8 mouse cellular contexts compared by ENCODE assay signal in the genomic region with DNA sequence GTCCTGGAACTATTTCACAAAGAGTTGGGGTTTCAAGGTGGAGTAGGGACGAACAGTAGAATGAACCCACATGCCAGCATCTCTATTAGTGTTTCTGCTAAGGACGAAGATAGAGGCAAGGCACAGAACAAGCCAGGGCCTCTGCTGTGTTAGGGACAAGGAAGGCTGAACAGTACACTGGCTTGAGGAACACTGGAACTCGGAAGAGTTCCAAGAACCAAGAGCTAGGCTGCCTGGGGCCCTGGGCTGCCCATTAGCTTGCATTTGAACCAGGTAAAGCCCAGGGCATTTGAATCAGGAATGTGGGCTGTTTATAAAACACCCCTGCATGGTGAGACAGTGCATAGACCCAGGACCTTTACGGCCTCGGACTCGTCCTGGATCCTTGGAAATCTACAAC. TPM values are rescaled to one million over a fixed set of nuclear protein-coding genes. Genes with fewer than 3 reads are reported as not detected.
A peak's percentile ranks its signal among the peaks of the same experiment; 100 is the strongest.
DNase-seq lines count a peak whose midpoint lies in the region; ATAC-seq and TF ChIP-seq lines count a peak whose summit lies in the region.

No protein-coding gene starts in this region.

- peak overlapping the region; percentile 90 for H3K4me3 ChIP-seq in gastrocnemius, adult 2 months
- H3K4me3 ChIP-seq in testis, adult 2 months (ENCODE audit: control insufficient read depth, low read depth, low read length), result peak overlapping the region; percentile 90
- H3K4me3 ChIP-seq in liver, embryonic 12.5 days, result peak overlapping the region; percentile 68

- 37% methylated on average over 6 of the region's 6 CpGs for WGBS in liver, embryonic 12.5 days (ENCODE audit: insufficient replicate concordance)

- no peak for ATAC-seq in liver, embryonic 12.5 days

- H3K4me1 ChIP-seq in testis, adult 2 months (ENCODE audit: control insufficient read depth, insufficient read depth, low read length), result peaks cover 18% of the 10 kb centered on the region
- H3K4me1 ChIP-seq in liver, embryonic 12.5 days, result peaks cover 18% of the 10 kb centered on the region

- intact Hi-C loops in gastrocnemius, adult 2 months (cut with DNase I), result loop anchor here (5.0 kb wide), 1 partner anchor 221 kb away; no protein-coding TSS in a partner anchor
- intact Hi-C loops in gastrocnemius, postnatal 36 days (cut with DNase I), result loop anchor here (5.0 kb wide), 2 partner anchors 69 to 134 kb away; no protein-coding TSS in a partner anchor

- no peaks in the 10 kb centered on the region for H3K36me3 ChIP-seq in testis, adult 2 months (ENCODE audit: control insufficient read depth, insufficient read depth, low read length)
- H3K36me3 ChIP-seq in liver, embryonic 12.5 days, result no peaks in the 10 kb centered on the region

- no peak for DNase-seq in gastrocnemius, adult 2 months
- DNase-seq in gastrocnemius, postnatal 36 days, result no peak
- DNase-seq in testis, postnatal 10 days (ENCODE audit: low spot score), result no peak
- DNase-seq in frontal cortex, postnatal 14 days (ENCODE audit: low spot score in 2 of 2), result no peak
- DNase-seq in right cerebral cortex, postnatal 10 days (ENCODE audit: low spot score in 2 of 2), result no peak
- DNase-seq in spleen, postnatal 14 days (ENCODE audit: low spot score in 2 of 2), result no peak

- H3K27ac ChIP-seq in gastrocnemius, adult 2 months, result no peak overlapping the region; the same call in 1 of the 2 replicates
- peak overlapping the region; percentile 68; the same call in 1 of the 2 replicates for H3K27ac ChIP-seq in testis, adult 2 months (ENCODE audit: control insufficient read depth, insufficient read depth, low read depth, low read length)
- H3K27ac ChIP-seq in liver, embryonic 12.5 days, result no peak overlapping the region

- TF ChIP-seq CTCF in gastrocnemius, adult 2 months (IDR thresholded peaks at IDR 0.05), result no peak
- TF ChIP-seq CTCF in testis, adult 2 months (IDR thresholded peaks at IDR 0.05; ENCODE audit: control insufficient read depth, insufficient read depth, insufficient replicate concordance, low read depth, low read length), result no peak

- H3K4me2 ChIP-seq in liver, embryonic 12.5 days, result peak overlapping the region; percentile 79

- peak overlapping the region; percentile 71 for H3K9ac ChIP-seq in liver, embryonic 12.5 days

- H3K9me3 ChIP-seq in liver, embryonic 12.5 days (replicated peaks), result no peaks in the 10 kb centered on the region; the same call in 1 of the 2 replicates

- no peak for TF ChIP-seq POLR2A in testis, adult 2 months (IDR thresholded peaks at IDR 0.05; ENCODE audit: control insufficient read depth, low read depth, low read length)

- H3K27me3 ChIP-seq in testis, adult 2 months (ENCODE audit: control insufficient read depth, insufficient read depth, low read length), result no peaks in the 10 kb centered on the region
- peaks cover 57% of the 10 kb centered on the region for H3K27me3 ChIP-seq in liver, embryonic 12.5 days (replicated peaks)

RNA-seq across cellular contexts. Expression of a gene that starts 0.9 kb away (rescaled TPM):
- total RNA-seq in gastrocnemius, adult 2 months (2021), result 10 to 100 TPM; 22.8 to 24.2 TPM
- total RNA-seq in gastrocnemius, postnatal 36 days (2021), result 10 to 100 TPM; 16.5 to 26.3 TPM
- polyA plus RNA-seq in testis, adult 2 months (2012; rRNA removed), result 16.5 and 21.9 TPM in 2 replicates
- 4.1 and 4.6 TPM in 2 replicates for polyA plus RNA-seq in liver, embryonic 12.5 days (2016; fragmentation: Nextera tagmentation; extraction: Ambion mirVana)
